Mouse (Mus musculus) hindbrain, embryonic 13.5 days (tissue): ENCODE measurements at regions not wholly inside any gene's neighbourhood (a gene's known extent, or its start where the extent isn't known, plus 50 kb on each side); places are given as distances from the start of the nearest gene placed in this dataset.

Experiments
- ATAC-seq: fragments of 200-750 bp; cut with Nextera tagmentation; 2 replicates; pipeline ENCODE4 v1.8.0; 2017; ENCODE audit warnings: moderate TSS enrichment; ENCODE audit not compliant: low FRiP score
- H3K27ac ChIP-seq: fragments of 300-500 bp; sonication (generic); 2 replicates; pipeline ENCODE4 v1.5.1; 2015; ENCODE audit warnings: inconsistent platforms, mild to moderate bottlenecking, moderate library complexity
- H3K27me3 ChIP-seq: fragments of 300-500 bp; sonication (generic); 2 replicates; pipeline ENCODE4 v1.6.1; 2015; ENCODE audit warnings: mild to moderate bottlenecking, inconsistent platforms
- H3K36me3 ChIP-seq: fragments of 300-500 bp; sonication (generic); 2 replicates; pipeline ENCODE4 v1.6.1; 2015; ENCODE audit warnings: mild to moderate bottlenecking, inconsistent platforms
- H3K4me1 ChIP-seq: fragments of 300-500 bp; sonication (generic); replicated peaks from 2 replicates; pipeline ENCODE4 v1.6.1; 2015; ENCODE audit warnings: inconsistent platforms
- H3K4me2 ChIP-seq: fragments of 300-500 bp; sonication (generic); 2 replicates; pipeline ENCODE4 v1.6.1; 2015; ENCODE audit warnings: inconsistent platforms, mild to moderate bottlenecking, moderate library complexity
- H3K4me3 ChIP-seq: fragments of 300-500 bp; sonication (generic); 2 replicates; pipeline ENCODE4 v1.5.1; 2015; ENCODE audit warnings: mild to moderate bottlenecking, inconsistent platforms
- H3K9ac ChIP-seq: fragments of 300-500 bp; sonication (generic); 2 replicates; pipeline ENCODE4 v1.6.1; 2015; ENCODE audit warnings: mild to moderate bottlenecking, inconsistent platforms
- H3K9me3 ChIP-seq: fragments of 300-500 bp; sonication (generic); 2 replicates; pipeline ENCODE4 v1.6.1; 2016; ENCODE audit warnings: inconsistent platforms
- WGBS: fragments of 180-500 bp; shearing (Covaris S2); methylation state at CpG from one replicate; pipeline ENCODE4 v1.1.7; 2015; 5-methylcytosine and 5-hydroxymethylcytosine counted together

- ATAC-seq, result no peak
- 96% methylated on average over 2 of the region's 2 CpGs for WGBS
- H3K27ac ChIP-seq, result no peak overlapping the region
Measured at GRCm38 (mm10) chr8:112933815-112934214, 364.0 kb downstream of the Cntnap4 start.

GRCm38 (mm10) chr8:112935411-112935810, 365.6 kb downstream of the Cntnap4 start:
- H3K27ac ChIP-seq, result no peak overlapping the region
- H3K36me3 ChIP-seq, result no peaks in the 10 kb centered on the region
- H3K4me2 ChIP-seq, result no peak overlapping the region
- H3K9me3 ChIP-seq, result no peaks in the 10 kb centered on the region
- no peak overlapping the region for H3K4me3 ChIP-seq
- no peak overlapping the region for H3K9ac ChIP-seq
- H3K27me3 ChIP-seq, result no peaks in the 10 kb centered on the region
- WGBS, result 80% methylated on average over 3 of the region's 3 CpGs
- H3K4me1 ChIP-seq, result peaks cover 4% of the 10 kb centered on the region; the same call in 1 of the 2 replicates
- no peak for ATAC-seq

More at GRCm38 (mm10) chr8:112933815-112934214, 364.0 kb downstream of the Cntnap4 start:
- H3K4me2 ChIP-seq, result no peak overlapping the region
- H3K4me3 ChIP-seq, result no peak overlapping the region
- H3K36me3 ChIP-seq, result no peaks in the 10 kb centered on the region
- no peaks in the 10 kb centered on the region for H3K27me3 ChIP-seq
- H3K9me3 ChIP-seq, result no peaks in the 10 kb centered on the region
- H3K4me1 ChIP-seq, result peaks cover 4% of the 10 kb centered on the region; the same call in 1 of the 2 replicates
- no peak overlapping the region for H3K9ac ChIP-seq

GRCm38 (mm10) chr8:112935897-112936719, 366.3 kb downstream of the Cntnap4 start:
- no peak overlapping the region for H3K9ac ChIP-seq
- H3K4me3 ChIP-seq, result no peak overlapping the region
- peaks cover 4% of the 10 kb centered on the region; the same call in 1 of the 2 replicates for H3K4me1 ChIP-seq
- ATAC-seq, result no peak
- no peaks in the 10 kb centered on the region for H3K27me3 ChIP-seq
- no peaks in the 10 kb centered on the region for H3K36me3 ChIP-seq
- no peaks in the 10 kb centered on the region for H3K9me3 ChIP-seq
- WGBS, result 78% methylated on average over 9 of the region's 9 CpGs
- no peak overlapping the region for H3K27ac ChIP-seq
- no peak overlapping the region for H3K4me2 ChIP-seq

- no peak for ATAC-seq
- WGBS, result 6% methylated on average over 6 of the region's 6 CpGs
- H3K4me3 ChIP-seq, result no peak overlapping the region
Measured at GRCm38 (mm10) chr8:112972418-112972817, 402.6 kb downstream of the Cntnap4 start.

GRCm38 (mm10) chr8:112975734-112976133, 405.9 kb downstream of the Cntnap4 start:
- no peak overlapping the region for H3K4me2 ChIP-seq
- H3K27ac ChIP-seq, result no peak overlapping the region
- H3K9me3 ChIP-seq, result no peaks in the 10 kb centered on the region
- no peaks in the 10 kb centered on the region for H3K4me1 ChIP-seq
- no peak for ATAC-seq
- H3K4me3 ChIP-seq, result no peak overlapping the region
- H3K27me3 ChIP-seq, result no peaks in the 10 kb centered on the region
- 62% methylated on average over 2 of the region's 2 CpGs for WGBS
- H3K36me3 ChIP-seq, result no peaks in the 10 kb centered on the region
- no peak overlapping the region for H3K9ac ChIP-seq

More at GRCm38 (mm10) chr8:112972418-112972817, 402.6 kb downstream of the Cntnap4 start:
- Histone ChIP-seq H3K27ac (no peak overlapping the region), H3K4me1 (no peaks in the 10 kb centered on the region), H3K4me2 (no peak overlapping the region), H3K9me3 (no peaks in the 10 kb centered on the region), H3K36me3 (no peaks in the 10 kb centered on the region), H3K9ac (no peak overlapping the region), H3K27me3 (no peaks in the 10 kb centered on the region)

GRCm38 (mm10) chr8:112976312-112976711, 406.5 kb downstream of the Cntnap4 start:
- no peaks in the 10 kb centered on the region for H3K36me3 ChIP-seq
- no peak overlapping the region for H3K4me2 ChIP-seq
- 89% methylated on average over 2 of the region's 2 CpGs for WGBS
- H3K9ac ChIP-seq, result no peak overlapping the region
- H3K27me3 ChIP-seq, result no peaks in the 10 kb centered on the region
- ATAC-seq, result no peak
- no peak overlapping the region for H3K27ac ChIP-seq
- H3K4me1 ChIP-seq, result no peaks in the 10 kb centered on the region
- H3K4me3 ChIP-seq, result no peak overlapping the region
- H3K9me3 ChIP-seq, result no peaks in the 10 kb centered on the region

GRCm38 (mm10) chr8:112993781-112994180, 423.9 kb downstream of the Cntnap4 start:
- H3K4me1 ChIP-seq, result no peaks in the 10 kb centered on the region
- ATAC-seq, result no peak
- 91% methylated on average over 4 of the region's 4 CpGs for WGBS

GRCm38 (mm10) chr8:113007356-113007755, 437.5 kb downstream of the Cntnap4 start:
- Histone ChIP-seq H3K27me3 (no peaks in the 10 kb centered on the region), H3K36me3 (no peaks in the 10 kb centered on the region), H3K27ac (no peak overlapping the region), H3K9me3 (no peaks in the 10 kb centered on the region), H3K4me1 (no peaks in the 10 kb centered on the region), H3K4me2 (no peak overlapping the region), H3K4me3 (no peak overlapping the region), H3K9ac (no peak overlapping the region)
- 71% methylated on average over 4 of the region's 4 CpGs for WGBS
- ATAC-seq, result no peak

More at GRCm38 (mm10) chr8:112993781-112994180, 423.9 kb downstream of the Cntnap4 start:
- Histone ChIP-seq H3K9ac (no peak overlapping the region), H3K9me3 (no peaks in the 10 kb centered on the region), H3K36me3 (no peaks in the 10 kb centered on the region), H3K27ac (no peak overlapping the region), H3K4me2 (no peak overlapping the region), H3K4me3 (no peak overlapping the region), H3K27me3 (no peaks in the 10 kb centered on the region)

GRCm38 (mm10) chr8:113028880-113029279, 459.0 kb downstream of the Cntnap4 start:
- Histone ChIP-seq H3K9ac (no peak overlapping the region), H3K4me1 (no peaks in the 10 kb centered on the region), H3K4me2 (no peak overlapping the region), H3K36me3 (no peaks in the 10 kb centered on the region), H3K9me3 (no peaks in the 10 kb centered on the region), H3K27ac (no peak overlapping the region), H3K4me3 (no peak overlapping the region), H3K27me3 (no peaks in the 10 kb centered on the region)
- no peak for ATAC-seq
- 80% methylated on average over 9 of the region's 9 CpGs for WGBS

- Histone ChIP-seq H3K4me3 (no peak overlapping the region), H3K27me3 (no peaks in the 10 kb centered on the region), H3K4me2 (no peak overlapping the region), H3K36me3 (no peaks in the 10 kb centered on the region), H3K9me3 (no peaks in the 10 kb centered on the region), H3K9ac (no peak overlapping the region), H3K27ac (no peak overlapping the region), H3K4me1 (no peaks in the 10 kb centered on the region)
- WGBS, result 90% methylated on average over 8 of the region's 8 CpGs
- no peak for ATAC-seq
Measured at GRCm38 (mm10) chr8:113051770-113052473, 482.1 kb downstream of the Cntnap4 start.

GRCm38 (mm10) chr8:113065246-113066169, 495.7 kb downstream of the Cntnap4 start:
- no peak overlapping the region for H3K9ac ChIP-seq
- H3K9me3 ChIP-seq, result no peaks in the 10 kb centered on the region
- H3K4me3 ChIP-seq, result no peak overlapping the region
- H3K27ac ChIP-seq, result no peak overlapping the region
- no peak for ATAC-seq
- H3K4me1 ChIP-seq, result peaks cover 5% of the 10 kb centered on the region; the same call in 1 of the 2 replicates
- no peaks in the 10 kb centered on the region for H3K27me3 ChIP-seq
- no peak overlapping the region for H3K4me2 ChIP-seq
- no peaks in the 10 kb centered on the region for H3K36me3 ChIP-seq
- 48% methylated on average over 2 of the region's 2 CpGs for WGBS
